Mouse (Mus musculus) thymus, postnatal 0 days (tissue): ENCODE measurements around the gene Dnajc30. TPM values are rescaled to one million over a fixed set of nuclear protein-coding genes. Genes with fewer than 3 reads are reported as not detected.
A peak's percentile ranks its signal among the peaks of the same experiment; 100 is the strongest.
"Not testable (repeated sequence)": the region's sequence is repeated elsewhere in the genome, so short reads cannot be mapped to it uniquely, and the experiment has no call there.

Experiments
- DNase-seq: peaks from one replicate; pipeline ENCODE4 v3.0.0-alpha.2; 2015; ENCODE audit warnings: low spot score
- polyA plus RNA-seq: library from polyadenylated mRNA; unstranded; fragments of >200 nt; fragmentation: Nextera tagmentation; extraction: Ambion mirVana; gene quantifications from 2 replicates; pipeline ENCODE4 v1.2.1, GENCODE M21; 2015

Gene Dnajc30
- polyA plus RNA-seq, 1 experiment from 2014 or later, result 28.7 TPM

- no peak for DNase-seq
Observed at GRCm38 (mm10) chr5:135064382-135064766, 372 bp downstream of the Dnajc30 start.

- not testable (repeated sequence) for DNase-seq
Observed at GRCm38 (mm10) chr5:135064909-135065446, 976 bp downstream of the Dnajc30 start, which contains the start of gene Bud23. Gene Bud23, minus strand, starts transcription at chr5:135064959.

- no peak for DNase-seq
Observed at GRCm38 (mm10) chr5:135066008-135066407, 2.0 kb downstream of the Dnajc30 start.

GRCm38 (mm10) chr5:135070448-135070847, 6.4 kb downstream of the Dnajc30 start:
- DNase-seq, result no peak

GRCm38 (mm10) chr5:135072061-135072460, 8.1 kb downstream of the Dnajc30 start:
- no peak for DNase-seq

- no peak for DNase-seq
Observed at GRCm38 (mm10) chr5:135072720-135073119, 8.7 kb downstream of the Dnajc30 start.

GRCm38 (mm10) chr5:135073349-135074150, 9.5 kb downstream of the Dnajc30 start:
- DNase-seq, result no peak

GRCm38 (mm10) chr5:135075655-135076054, 11.7 kb downstream of the Dnajc30 start:
- DNase-seq, result no peak

- no peak for DNase-seq
Observed at GRCm38 (mm10) chr5:135076368-135076767, 12.4 kb downstream of the Dnajc30 start.

GRCm38 (mm10) chr5:135076931-135077505, 13.0 kb downstream of the Dnajc30 start:
- DNase-seq, result no peak

- peak; percentile 81 for DNase-seq
Observed at GRCm38 (mm10) chr5:135077564-135078481, 13.8 kb downstream of the Dnajc30 start, which contains the start of gene Vps37d. Gene Vps37d, minus strand, starts transcription at chr5:135078266.

GRCm38 (mm10) chr5:135078482-135078810, 14.4 kb downstream of the Dnajc30 start:
- no peak for DNase-seq

- DNase-seq, result no peak
Observed at GRCm38 (mm10) chr5:135079578-135079977, 15.6 kb downstream of the Dnajc30 start.

GRCm38 (mm10) chr5:135080539-135080938, 16.5 kb downstream of the Dnajc30 start:
- no peak for DNase-seq

GRCm38 (mm10) chr5:135086871-135087270, 22.9 kb downstream of the Dnajc30 start:
- no peak for DNase-seq

GRCm38 (mm10) chr5:135089653-135090052, 25.7 kb downstream of the Dnajc30 start, which contains the start of gene Mlxipl:
Gene Mlxipl, plus strand, starts transcription at chr5:135089890.
- DNase-seq, result no peak

GRCm38 (mm10) chr5:135100981-135101380, 37.0 kb downstream of the Dnajc30 start:
- DNase-seq, result no peak

GRCm38 (mm10) chr5:135103999-135104660, 40.1 kb downstream of the Dnajc30 start:
- DNase-seq, result peak; percentile 17

GRCm38 (mm10) chr5:135106758-135107256, 42.8 kb downstream of the Dnajc30 start:
- peak; percentile 87 for DNase-seq
